Mouse (Mus musculus): ENCODE measurements around the gene Exog. TPM values are rescaled to one million over a fixed set of nuclear protein-coding genes. Genes with fewer than 3 reads are reported as not detected.

Gene Exog
- polyA plus RNA-seq, 1 experiment: 7.3 TPM

GRCm38 (mm10) chr9:119425217-119425975, 19.3 kb upstream of the Exog start:
- H3ac ChIP-seq (ENCODE audit: control insufficient read depth, insufficient read length, low read depth): no peak overlapping the region
- H3K27me3 ChIP-seq (ENCODE audit: control insufficient read depth, insufficient read depth, insufficient read length): no peaks in the 10 kb centered on the region
- no peak overlapping the region for H3K4me3 ChIP-seq (ENCODE audit: insufficient read depth, poor library complexity, severe bottlenecking)
- no peaks in the 10 kb centered on the region for H3K79me2 ChIP-seq (ENCODE audit: control insufficient read depth, insufficient read depth)
- TF ChIP-seq MYOD1 (IDR thresholded peaks at IDR 0.05; ENCODE audit: control insufficient read depth, insufficient read length, low read depth): no peak
- no peak for TF ChIP-seq MAX (IDR thresholded peaks at IDR 0.05)
- TF ChIP-seq FOSL1 (IDR thresholded peaks at IDR 0.05; ENCODE audit: insufficient read depth, low read length, poor library complexity, severe bottlenecking): no peak
- TF ChIP-seq CTCF (IDR thresholded peaks at IDR 0.05; ENCODE audit: control insufficient read depth, insufficient read depth, insufficient read length): no peak
- TF ChIP-seq USF1 (IDR thresholded peaks at IDR 0.05; ENCODE audit: low read depth): peak; percentile 10
- TF ChIP-seq CEBPB (IDR thresholded peaks at IDR 0.05; ENCODE audit: low read depth): no peak
- no peak for TF ChIP-seq MYOG (IDR thresholded peaks at IDR 0.05; ENCODE audit: control insufficient read depth, extremely low read depth, insufficient read length)
- no peaks in the 10 kb centered on the region for H3K79me3 ChIP-seq (ENCODE audit: low read depth)
- no peaks in the 10 kb centered on the region for H3K36me3 ChIP-seq (ENCODE audit: control insufficient read depth, insufficient read depth)

- no peaks in the 10 kb centered on the region for H3K36me3 ChIP-seq (ENCODE audit: control insufficient read depth, insufficient read depth)
- no peak overlapping the region for H3K4me3 ChIP-seq (ENCODE audit: insufficient read depth, poor library complexity, severe bottlenecking)
- no peaks in the 10 kb centered on the region for H3K27me3 ChIP-seq (ENCODE audit: control insufficient read depth, insufficient read depth, insufficient read length)
- H3K79me2 ChIP-seq (ENCODE audit: control insufficient read depth, insufficient read depth): no peaks in the 10 kb centered on the region
- TF ChIP-seq MYOG (IDR thresholded peaks at IDR 0.05; ENCODE audit: control insufficient read depth, extremely low read depth, insufficient read length) (no peak), MYOD1 (IDR thresholded peaks at IDR 0.05; ENCODE audit: control insufficient read depth, insufficient read length, low read depth) (no peak), FOSL1 (IDR thresholded peaks at IDR 0.05; ENCODE audit: insufficient read depth, low read length, poor library complexity, severe bottlenecking) (no peak), MAX (IDR thresholded peaks at IDR 0.05) (no peak), CTCF (IDR thresholded peaks at IDR 0.05; ENCODE audit: control insufficient read depth, insufficient read depth, insufficient read length) (no peak), USF1 (IDR thresholded peaks at IDR 0.05; ENCODE audit: low read depth) (no peak), CEBPB (IDR thresholded peaks at IDR 0.05; ENCODE audit: low read depth) (no peak)
- no peak overlapping the region for H3ac ChIP-seq (ENCODE audit: control insufficient read depth, insufficient read length, low read depth)
- H3K79me3 ChIP-seq (ENCODE audit: low read depth): no peaks in the 10 kb centered on the region
Observed at GRCm38 (mm10) chr9:119425976-119426415, 18.7 kb upstream of the Exog start.

DNA sequence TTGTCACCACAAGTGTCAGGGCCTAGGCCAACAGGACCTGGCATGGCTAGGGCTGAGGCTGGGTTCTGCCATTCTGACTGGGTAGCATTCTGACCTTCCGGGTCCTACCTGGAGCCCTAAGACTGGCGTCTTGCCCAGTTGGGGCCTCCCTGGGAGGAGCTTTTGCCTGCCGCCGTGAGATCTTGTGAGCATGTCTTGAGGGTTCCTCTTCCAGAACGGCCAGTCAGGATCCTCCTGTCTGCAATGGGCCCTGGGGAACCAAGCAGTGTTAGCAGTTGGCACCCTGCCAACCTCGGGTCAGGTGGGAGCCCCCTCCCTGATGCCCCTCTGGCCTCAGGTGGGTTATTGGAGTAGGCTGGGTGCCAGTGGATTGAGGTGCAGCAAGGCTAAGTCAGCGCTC, 18.3 kb upstream of the Exog start:
- Histone ChIP-seq H3K27me3 (ENCODE audit: control insufficient read depth, insufficient read depth, insufficient read length) (no peaks in the 10 kb centered on the region), H3K79me2 (ENCODE audit: control insufficient read depth, insufficient read depth) (no peaks in the 10 kb centered on the region), H3K4me3 (ENCODE audit: insufficient read depth, poor library complexity, severe bottlenecking) (no peak overlapping the region), H3K79me3 (ENCODE audit: low read depth) (no peaks in the 10 kb centered on the region), H3K36me3 (ENCODE audit: control insufficient read depth, insufficient read depth) (no peaks in the 10 kb centered on the region), H3ac (ENCODE audit: control insufficient read depth, insufficient read length, low read depth) (no peak overlapping the region)
- TF ChIP-seq MAX (IDR thresholded peaks at IDR 0.05): no peak
- no peak for TF ChIP-seq CTCF (IDR thresholded peaks at IDR 0.05; ENCODE audit: control insufficient read depth, insufficient read depth, insufficient read length)
- no peak for TF ChIP-seq MYOG (IDR thresholded peaks at IDR 0.05; ENCODE audit: control insufficient read depth, extremely low read depth, insufficient read length)
- TF ChIP-seq MYOD1 (IDR thresholded peaks at IDR 0.05; ENCODE audit: control insufficient read depth, insufficient read length, low read depth): no peak
- TF ChIP-seq USF1 (IDR thresholded peaks at IDR 0.05; ENCODE audit: low read depth): no peak
- TF ChIP-seq CEBPB (IDR thresholded peaks at IDR 0.05; ENCODE audit: low read depth): no peak
- TF ChIP-seq FOSL1 (IDR thresholded peaks at IDR 0.05; ENCODE audit: insufficient read depth, low read length, poor library complexity, severe bottlenecking): no peak

DNA sequence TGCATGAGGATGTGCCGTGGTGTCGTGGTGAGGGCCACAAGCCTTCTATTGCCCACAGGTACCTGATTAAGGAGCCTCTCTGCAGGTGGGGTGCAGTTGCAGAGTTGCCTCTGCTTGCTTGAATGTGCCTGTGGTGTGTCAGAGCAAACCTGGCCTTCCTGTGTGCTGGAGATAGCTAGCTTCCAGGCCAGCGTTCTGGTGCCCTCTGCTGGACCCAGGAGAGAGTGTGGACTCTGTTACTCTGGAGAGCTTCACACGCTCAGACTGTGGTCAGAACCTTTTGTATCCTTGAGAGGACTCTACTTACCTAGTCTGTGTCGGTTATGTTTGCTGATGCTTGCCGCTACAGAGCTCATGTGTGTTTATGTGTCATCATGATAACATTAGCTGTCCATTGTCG, 14.4 kb upstream of the Exog start:
- Histone ChIP-seq H3K27me3 (ENCODE audit: control insufficient read depth, insufficient read depth, insufficient read length) (no peaks in the 10 kb centered on the region), H3K4me3 (ENCODE audit: insufficient read depth, poor library complexity, severe bottlenecking) (no peak overlapping the region), H3K79me2 (ENCODE audit: control insufficient read depth, insufficient read depth) (no peaks in the 10 kb centered on the region), H3K79me3 (ENCODE audit: low read depth) (no peaks in the 10 kb centered on the region), H3ac (ENCODE audit: control insufficient read depth, insufficient read length, low read depth) (no peak overlapping the region), H3K36me3 (ENCODE audit: control insufficient read depth, insufficient read depth) (no peaks in the 10 kb centered on the region)
- TF ChIP-seq MYOG (IDR thresholded peaks at IDR 0.05; ENCODE audit: control insufficient read depth, extremely low read depth, insufficient read length) (no peak), CTCF (IDR thresholded peaks at IDR 0.05; ENCODE audit: control insufficient read depth, insufficient read depth, insufficient read length) (peak; percentile 84)

DNA sequence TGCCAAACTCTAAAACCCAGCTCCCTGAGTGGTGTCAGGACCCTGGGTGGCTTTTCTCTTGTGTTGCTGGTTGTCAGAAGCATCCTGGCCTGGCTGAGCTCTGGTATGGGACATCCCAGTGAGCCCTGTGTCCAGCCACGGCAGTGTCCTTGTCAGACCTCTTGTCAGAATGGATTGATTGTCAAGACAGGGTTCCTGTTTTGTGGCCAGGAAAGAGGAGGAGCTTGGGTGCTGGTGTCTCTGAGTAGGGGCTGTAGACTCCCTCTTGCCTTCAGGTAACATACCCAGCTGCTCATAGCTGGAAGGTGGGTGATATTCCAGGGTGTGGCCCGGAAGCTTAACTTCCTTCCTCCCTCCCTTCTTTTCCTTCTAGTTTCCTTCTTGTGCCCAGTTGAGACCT, 8.9 kb upstream of the Exog start:
- H3K79me3 ChIP-seq (ENCODE audit: low read depth): no peaks in the 10 kb centered on the region
- no peak for TF ChIP-seq USF1 (IDR thresholded peaks at IDR 0.05; ENCODE audit: low read depth)
- no peak for TF ChIP-seq FOSL1 (IDR thresholded peaks at IDR 0.05; ENCODE audit: insufficient read depth, low read length, poor library complexity, severe bottlenecking)
- TF ChIP-seq MYOD1 (IDR thresholded peaks at IDR 0.05; ENCODE audit: control insufficient read depth, insufficient read length, low read depth): no peak
- no peak for TF ChIP-seq CTCF (IDR thresholded peaks at IDR 0.05; ENCODE audit: control insufficient read depth, insufficient read depth, insufficient read length)
- no peak for TF ChIP-seq CEBPB (IDR thresholded peaks at IDR 0.05; ENCODE audit: low read depth)
- TF ChIP-seq MYOG (IDR thresholded peaks at IDR 0.05; ENCODE audit: control insufficient read depth, extremely low read depth, insufficient read length): no peak
- no peak for TF ChIP-seq MAX (IDR thresholded peaks at IDR 0.05)
- no peaks in the 10 kb centered on the region for H3K36me3 ChIP-seq (ENCODE audit: control insufficient read depth, insufficient read depth)
- no peaks in the 10 kb centered on the region for H3K79me2 ChIP-seq (ENCODE audit: control insufficient read depth, insufficient read depth)
- H3K4me3 ChIP-seq (ENCODE audit: insufficient read depth, poor library complexity, severe bottlenecking): no peak overlapping the region
- no peaks in the 10 kb centered on the region for H3K27me3 ChIP-seq (ENCODE audit: control insufficient read depth, insufficient read depth, insufficient read length)
- H3ac ChIP-seq (ENCODE audit: control insufficient read depth, insufficient read length, low read depth): no peak overlapping the region

- TF ChIP-seq MYOG (IDR thresholded peaks at IDR 0.05; ENCODE audit: control insufficient read depth, extremely low read depth, insufficient read length) (no peak), CTCF (IDR thresholded peaks at IDR 0.05; ENCODE audit: control insufficient read depth, insufficient read depth, insufficient read length) (no peak)
- H3K36me3 ChIP-seq (ENCODE audit: control insufficient read depth, insufficient read depth): no peaks in the 10 kb centered on the region
- H3K79me3 ChIP-seq (ENCODE audit: low read depth): no peaks in the 10 kb centered on the region
- H3K27me3 ChIP-seq (ENCODE audit: control insufficient read depth, insufficient read depth, insufficient read length): no peaks in the 10 kb centered on the region
- H3K4me3 ChIP-seq (ENCODE audit: insufficient read depth, poor library complexity, severe bottlenecking): no peak overlapping the region
- no peaks in the 10 kb centered on the region for H3K79me2 ChIP-seq (ENCODE audit: control insufficient read depth, insufficient read depth)
- no peak overlapping the region for H3ac ChIP-seq (ENCODE audit: control insufficient read depth, insufficient read length, low read depth)
Observed at GRCm38 (mm10) chr9:119438065-119438464, 6.7 kb upstream of the Exog start.
